Mouse (Mus musculus): Measurements from ENCODE around the gene Cpne6. TPM values are rescaled to one million over a fixed set of nuclear protein-coding genes. Genes with fewer than 3 reads are reported as not detected.

Cpne6 gene
- polyA plus RNA-seq, 2 experiments = 0.65 to 0.83 TPM

- no peak overlapping the region for H3K27ac ChIP-seq (replicated peaks; ENCODE audit: low read depth, low read length)
- peak overlapping the region; percentile 43 for H3K4me3 ChIP-seq (replicated peaks; ENCODE audit: low read length)
- peak overlapping the region; percentile 48 for H3K9ac ChIP-seq (ENCODE audit: low read depth, low read length, severe bottlenecking)
- peak overlapping the region; percentile 84 for H3K4me2 ChIP-seq (replicated peaks; ENCODE audit: low read depth, low read length, severe bottlenecking)
- no peaks in the 10 kb centered on the region for H3K4me1 ChIP-seq (ENCODE audit: control insufficient read depth, insufficient read depth, low read length)
- WGBS = under 1% methylated on average over 61 of the region's 61 CpGs
- peaks cover 34% of the 10 kb centered on the region for H3K27me3 ChIP-seq (ENCODE audit: control insufficient read depth, insufficient read depth, low read length)
- no peaks in the 10 kb centered on the region for H3K36me3 ChIP-seq (ENCODE audit: control insufficient read depth, insufficient read depth, low read length)
- no peak for TF ChIP-seq POLR2A (IDR thresholded peaks at IDR 0.05; ENCODE audit: borderline replicate concordance, extremely low read depth, insufficient read depth, insufficient read length)
- no peaks in the 10 kb centered on the region for H3K9me3 ChIP-seq (ENCODE audit: control insufficient read depth, low read length)
- DNase-seq (ENCODE audit: low spot score) (no peak), ATAC-seq (ENCODE audit: low FRiP score, low read depth) (no peak)
Observed at GRCm38 (mm10) chr14:55520451-55521361, 10.5 kb downstream of the Cpne6 start.

- Histone ChIP-seq H3K9me3 (ENCODE audit: control insufficient read depth, low read length) (no peaks in the 10 kb centered on the region), H3K4me1 (ENCODE audit: control insufficient read depth, insufficient read depth, low read length) (no peaks in the 10 kb centered on the region), H3K4me3 (replicated peaks; ENCODE audit: low read length) (no peak overlapping the region), H3K4me2 (replicated peaks; ENCODE audit: low read depth, low read length, severe bottlenecking) (no peak overlapping the region), H3K27ac (replicated peaks; ENCODE audit: low read depth, low read length) (no peak overlapping the region), H3K36me3 (ENCODE audit: control insufficient read depth, insufficient read depth, low read length) (no peaks in the 10 kb centered on the region), H3K27me3 (ENCODE audit: control insufficient read depth, insufficient read depth, low read length) (peaks cover 31% of the 10 kb centered on the region), H3K9ac (ENCODE audit: low read depth, low read length, severe bottlenecking) (no peak overlapping the region)
- DNase-seq (ENCODE audit: low spot score) (no peak), ATAC-seq (ENCODE audit: low FRiP score, low read depth) (no peak)
- no peak for TF ChIP-seq POLR2A (IDR thresholded peaks at IDR 0.05; ENCODE audit: borderline replicate concordance, extremely low read depth, insufficient read depth, insufficient read length)
- 68% methylated on average over 4 of the region's 4 CpGs for WGBS
Observed at GRCm38 (mm10) chr14:55524062-55524461, 13.8 kb downstream of the Cpne6 start.

GRCm38 (mm10) chr14:55524785-55525184 lies 14.5 kb downstream of the Cpne6 start, which contains the start of gene Nrl:
Gene Nrl (minus strand): TSS chr14:55524981.
- DNase-seq (ENCODE audit: low spot score) (no peak), ATAC-seq (ENCODE audit: low FRiP score, low read depth) (no peak)
- no peaks in the 10 kb centered on the region for H3K4me1 ChIP-seq (ENCODE audit: control insufficient read depth, insufficient read depth, low read length)
- no peaks in the 10 kb centered on the region for H3K9me3 ChIP-seq (ENCODE audit: control insufficient read depth, low read length)
- no peak for TF ChIP-seq POLR2A (IDR thresholded peaks at IDR 0.05; ENCODE audit: borderline replicate concordance, extremely low read depth, insufficient read depth, insufficient read length)
- H3K27me3 ChIP-seq (ENCODE audit: control insufficient read depth, insufficient read depth, low read length) = peaks cover 25% of the 10 kb centered on the region
- no peak within 1 kb of the TSS for H3K9ac ChIP-seq (ENCODE audit: low read depth, low read length, severe bottlenecking)
- H3K36me3 ChIP-seq (ENCODE audit: control insufficient read depth, insufficient read depth, low read length) = no peaks in the 10 kb centered on the region
- WGBS = 23% methylated on average over 8 of the region's 8 CpGs
- H3K4me3 ChIP-seq (replicated peaks; ENCODE audit: low read length) = no peak within 1 kb of the TSS
- H3K27ac ChIP-seq (replicated peaks; ENCODE audit: low read depth, low read length) = no peak within 1 kb of the TSS
- H3K4me2 ChIP-seq (replicated peaks; ENCODE audit: low read depth, low read length, severe bottlenecking) = no peak within 1 kb of the TSS

- H3K9me3 ChIP-seq (ENCODE audit: control insufficient read depth, low read length) = no peaks in the 10 kb centered on the region
- no peak overlapping the region for H3K4me3 ChIP-seq (replicated peaks; ENCODE audit: low read length)
- no peak overlapping the region for H3K4me2 ChIP-seq (replicated peaks; ENCODE audit: low read depth, low read length, severe bottlenecking)
- no peak for TF ChIP-seq POLR2A (IDR thresholded peaks at IDR 0.05; ENCODE audit: borderline replicate concordance, extremely low read depth, insufficient read depth, insufficient read length)
- H3K27me3 ChIP-seq (ENCODE audit: control insufficient read depth, insufficient read depth, low read length) = peaks cover 8% of the 10 kb centered on the region; the same call in 1 of the 2 replicates
- H3K4me1 ChIP-seq (ENCODE audit: control insufficient read depth, insufficient read depth, low read length) = no peaks in the 10 kb centered on the region
- no peaks in the 10 kb centered on the region for H3K36me3 ChIP-seq (ENCODE audit: control insufficient read depth, insufficient read depth, low read length)
- ATAC-seq (ENCODE audit: low FRiP score, low read depth) = no peak
- no peak for DNase-seq (ENCODE audit: low spot score)
- H3K27ac ChIP-seq (replicated peaks; ENCODE audit: low read depth, low read length) = no peak overlapping the region
- H3K9ac ChIP-seq (ENCODE audit: low read depth, low read length, severe bottlenecking) = no peak overlapping the region
- WGBS = 80% methylated on average over 2 of the region's 2 CpGs
Observed at GRCm38 (mm10) chr14:55526674-55527073, 16.4 kb downstream of the Cpne6 start.

- H3K4me2 ChIP-seq (replicated peaks; ENCODE audit: low read depth, low read length, severe bottlenecking) = no peak overlapping the region
- TF ChIP-seq POLR2A (IDR thresholded peaks at IDR 0.05; ENCODE audit: borderline replicate concordance, extremely low read depth, insufficient read depth, insufficient read length) = no peak
- DNase-seq (ENCODE audit: low spot score) (peak; percentile 32), ATAC-seq (ENCODE audit: low FRiP score, low read depth) (no peak)
- H3K4me3 ChIP-seq (replicated peaks; ENCODE audit: low read length) = no peak overlapping the region
- H3K36me3 ChIP-seq (ENCODE audit: control insufficient read depth, insufficient read depth, low read length) = no peaks in the 10 kb centered on the region
- WGBS = 16% methylated on average over 3 of the region's 3 CpGs
- H3K27ac ChIP-seq (replicated peaks; ENCODE audit: low read depth, low read length) = no peak overlapping the region
- H3K4me1 ChIP-seq (ENCODE audit: control insufficient read depth, insufficient read depth, low read length) = no peaks in the 10 kb centered on the region
- peaks cover 5% of the 10 kb centered on the region; the same call in 1 of the 2 replicates for H3K27me3 ChIP-seq (ENCODE audit: control insufficient read depth, insufficient read depth, low read length)
- H3K9ac ChIP-seq (ENCODE audit: low read depth, low read length, severe bottlenecking) = no peak overlapping the region
- no peaks in the 10 kb centered on the region for H3K9me3 ChIP-seq (ENCODE audit: control insufficient read depth, low read length)
Observed at GRCm38 (mm10) chr14:55527940-55528339, 17.7 kb downstream of the Cpne6 start.

Data from limb, embryonic 14.5 days (tissue).